Mouse (Mus musculus): Measurements from ENCODE around the gene S100a11.

- TF ChIP-seq POLR2A (IDR thresholded peaks at IDR 0.05; ENCODE audit: low read depth, low read length) (no peak), ZNF384 (IDR thresholded peaks at IDR 0.05; ENCODE audit: low read depth, low read length) (no peak), USF2 (conservative IDR thresholded peaks at IDR 0.05; ENCODE audit: low read depth, low read length) (no peak), CTCF (conservative IDR thresholded peaks at IDR 0.05 in 1 of 2, IDR thresholded peaks at IDR 0.05 in 1 of 2; ENCODE audit: low read depth in 2 of 2, low read length in 2 of 2) (no peak)
Measured at GRCm38 (mm10) chr3:93569046-93569445, 48.8 kb downstream of the S100a11 start.

Measured in CH12.LX (cell line).